Mouse (Mus musculus): Measurements from ENCODE around the gene Fbxl5. TPM values are rescaled to one million over a fixed set of nuclear protein-coding genes. Genes with fewer than 3 reads are reported as not detected.

Gene Fbxl5
- polyA plus RNA-seq, 1 experiment from 2014 or later, result 58.7 TPM

- peak overlapping the region; percentile 25; the same call in 1 of the 2 replicates for H3K4me3 ChIP-seq (replicated peaks; ENCODE audit: low read length)
- WGBS, result 77% methylated on average over 5 of the region's 5 CpGs
- H3K9ac ChIP-seq (ENCODE audit: low read length), result peak overlapping the region; percentile 38; the same call in 1 of the 2 replicates
Measured at GRCm38 (mm10) chr5:43842011-43842285, 20.5 kb upstream of the Fbxl5 start.

GRCm38 (mm10) chr5:43841144-43842010, 19.9 kb upstream of the Fbxl5 start:
- peak; percentile 44; the same call in 1 of the 2 replicates for ATAC-seq (ENCODE audit: insufficient read depth, low FRiP score)
- Histone ChIP-seq H3K4me1 (ENCODE audit: control insufficient read depth, insufficient read depth, low read length) (peaks cover 9% of the 10 kb centered on the region; the same call in 1 of the 2 replicates), H3K36me3 (ENCODE audit: control insufficient read depth, insufficient read depth, low read length) (no peaks in the 10 kb centered on the region), H3K9me3 (replicated peaks; ENCODE audit: control insufficient read depth, low read length) (peaks cover 2% of the 10 kb centered on the region; the same call in 1 of the 2 replicates), H3K4me2 (ENCODE audit: low read depth, low read length) (peak overlapping the region; percentile 40), H3K4me3 (replicated peaks; ENCODE audit: low read length) (peak overlapping the region; percentile 25), H3K9ac (ENCODE audit: low read length) (peak overlapping the region; percentile 38; the same call in 1 of the 2 replicates), H3K27ac (ENCODE audit: low read length) (no peak overlapping the region), H3K27me3 (ENCODE audit: control insufficient read depth, insufficient read depth, low read length) (no peaks in the 10 kb centered on the region)
- 38% methylated on average over 11 of the region's 11 CpGs for WGBS

More at GRCm38 (mm10) chr5:43842011-43842285, 20.5 kb upstream of the Fbxl5 start:
- no peak for ATAC-seq (ENCODE audit: insufficient read depth, low FRiP score)
- Histone ChIP-seq H3K4me1 (ENCODE audit: control insufficient read depth, insufficient read depth, low read length) (peaks cover 9% of the 10 kb centered on the region; the same call in 1 of the 2 replicates), H3K27me3 (ENCODE audit: control insufficient read depth, insufficient read depth, low read length) (no peaks in the 10 kb centered on the region), H3K36me3 (ENCODE audit: control insufficient read depth, insufficient read depth, low read length) (no peaks in the 10 kb centered on the region), H3K27ac (ENCODE audit: low read length) (no peak overlapping the region), H3K9me3 (replicated peaks; ENCODE audit: control insufficient read depth, low read length) (peaks cover 2% of the 10 kb centered on the region; the same call in 1 of the 2 replicates), H3K4me2 (ENCODE audit: low read depth, low read length) (peak overlapping the region; percentile 40)

DNA sequence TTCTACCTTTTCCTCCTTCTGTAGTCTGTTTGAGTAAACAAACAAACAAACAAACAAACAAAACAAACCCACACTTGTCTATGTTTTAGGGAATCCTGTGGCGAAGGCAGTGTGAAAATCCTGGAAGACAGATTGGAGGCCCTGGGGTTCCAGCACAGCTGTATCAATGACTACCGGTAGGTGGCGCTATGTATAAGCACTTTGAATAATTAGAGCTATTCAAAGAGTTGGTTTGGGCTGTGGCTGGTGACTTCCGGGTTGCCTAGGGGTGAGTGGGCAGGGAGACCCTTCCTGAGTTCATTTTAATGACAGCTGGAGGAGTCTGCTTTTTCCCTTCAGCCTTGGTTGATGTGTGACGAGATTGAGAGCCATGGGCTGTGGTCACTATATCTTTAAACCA, 15.9 kb upstream of the Fbxl5 start:
- Histone ChIP-seq H3K9ac (ENCODE audit: low read length) (no peak overlapping the region), H3K4me2 (ENCODE audit: low read depth, low read length) (no peak overlapping the region)
- 56% methylated on average over 5 of the region's 5 CpGs for WGBS

DNA sequence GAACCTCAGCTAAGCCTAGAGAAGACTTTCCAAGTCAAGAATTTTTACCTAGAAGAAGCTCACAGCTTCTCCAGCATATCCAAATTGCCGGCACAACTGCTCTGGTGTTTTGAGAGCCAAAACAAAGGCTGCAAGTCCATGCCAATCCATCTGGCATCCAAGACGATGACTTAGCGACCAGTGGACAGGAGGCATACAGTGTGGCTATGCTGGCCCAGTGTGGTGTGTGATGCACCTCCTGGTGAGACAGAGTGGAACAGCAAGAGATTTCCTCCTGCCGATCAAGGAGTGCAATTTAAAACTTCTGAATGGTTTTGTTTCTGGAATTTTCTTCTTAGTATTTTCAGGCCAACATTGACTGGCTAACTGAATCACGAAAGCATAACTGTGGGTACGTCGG, 15.2 kb upstream of the Fbxl5 start:
- no peak overlapping the region for H3K27ac ChIP-seq (ENCODE audit: low read length)
- H3K36me3 ChIP-seq (ENCODE audit: control insufficient read depth, insufficient read depth, low read length), result no peaks in the 10 kb centered on the region
- H3K4me1 ChIP-seq (ENCODE audit: control insufficient read depth, insufficient read depth, low read length), result peaks cover under 1% of the 10 kb centered on the region; the same call in 1 of the 2 replicates
- WGBS, result 92% methylated on average over 7 of the region's 7 CpGs
- no peaks in the 10 kb centered on the region for H3K27me3 ChIP-seq (ENCODE audit: control insufficient read depth, insufficient read depth, low read length)
- no peak overlapping the region for H3K4me2 ChIP-seq (ENCODE audit: low read depth, low read length)
- H3K4me3 ChIP-seq (replicated peaks; ENCODE audit: low read length), result no peak overlapping the region
- no peak for ATAC-seq (ENCODE audit: insufficient read depth, low FRiP score)
- no peaks in the 10 kb centered on the region for H3K9me3 ChIP-seq (replicated peaks; ENCODE audit: control insufficient read depth, low read length)
- no peak overlapping the region for H3K9ac ChIP-seq (ENCODE audit: low read length)

More for the DNA sequence above, 15.9 kb upstream of the Fbxl5 start:
- Histone ChIP-seq H3K4me3 (replicated peaks; ENCODE audit: low read length) (no peak overlapping the region), H3K9me3 (replicated peaks; ENCODE audit: control insufficient read depth, low read length) (no peaks in the 10 kb centered on the region), H3K36me3 (ENCODE audit: control insufficient read depth, insufficient read depth, low read length) (no peaks in the 10 kb centered on the region), H3K27me3 (ENCODE audit: control insufficient read depth, insufficient read depth, low read length) (no peaks in the 10 kb centered on the region), H3K4me1 (ENCODE audit: control insufficient read depth, insufficient read depth, low read length) (peaks cover 6% of the 10 kb centered on the region; the same call in 1 of the 2 replicates), H3K27ac (ENCODE audit: low read length) (no peak overlapping the region)
- no peak for ATAC-seq (ENCODE audit: insufficient read depth, low FRiP score)

GRCm38 (mm10) chr5:43827366-43827765, 5.9 kb upstream of the Fbxl5 start:
- Histone ChIP-seq H3K9me3 (replicated peaks; ENCODE audit: control insufficient read depth, low read length) (no peaks in the 10 kb centered on the region), H3K36me3 (ENCODE audit: control insufficient read depth, insufficient read depth, low read length) (no peaks in the 10 kb centered on the region), H3K27ac (ENCODE audit: low read length) (no peak overlapping the region), H3K4me2 (ENCODE audit: low read depth, low read length) (no peak overlapping the region), H3K4me1 (ENCODE audit: control insufficient read depth, insufficient read depth, low read length) (no peaks in the 10 kb centered on the region), H3K27me3 (ENCODE audit: control insufficient read depth, insufficient read depth, low read length) (no peaks in the 10 kb centered on the region), H3K4me3 (replicated peaks; ENCODE audit: low read length) (no peak overlapping the region), H3K9ac (ENCODE audit: low read length) (no peak overlapping the region)
- WGBS, result 53% methylated on average over 9 of the region's 9 CpGs
- ATAC-seq (ENCODE audit: insufficient read depth, low FRiP score), result no peak

GRCm38 (mm10) chr5:43826883-43827282, 5.4 kb upstream of the Fbxl5 start:
- no peak overlapping the region for H3K27ac ChIP-seq (ENCODE audit: low read length)
- WGBS, result 79% methylated on average over 2 of the region's 2 CpGs
- no peak overlapping the region for H3K4me2 ChIP-seq (ENCODE audit: low read depth, low read length)
- H3K9me3 ChIP-seq (replicated peaks; ENCODE audit: control insufficient read depth, low read length), result no peaks in the 10 kb centered on the region
- no peak for ATAC-seq (ENCODE audit: insufficient read depth, low FRiP score)
- H3K27me3 ChIP-seq (ENCODE audit: control insufficient read depth, insufficient read depth, low read length), result no peaks in the 10 kb centered on the region
- no peaks in the 10 kb centered on the region for H3K4me1 ChIP-seq (ENCODE audit: control insufficient read depth, insufficient read depth, low read length)
- H3K9ac ChIP-seq (ENCODE audit: low read length), result no peak overlapping the region
- no peak overlapping the region for H3K4me3 ChIP-seq (replicated peaks; ENCODE audit: low read length)
- no peaks in the 10 kb centered on the region for H3K36me3 ChIP-seq (ENCODE audit: control insufficient read depth, insufficient read depth, low read length)

DNA sequence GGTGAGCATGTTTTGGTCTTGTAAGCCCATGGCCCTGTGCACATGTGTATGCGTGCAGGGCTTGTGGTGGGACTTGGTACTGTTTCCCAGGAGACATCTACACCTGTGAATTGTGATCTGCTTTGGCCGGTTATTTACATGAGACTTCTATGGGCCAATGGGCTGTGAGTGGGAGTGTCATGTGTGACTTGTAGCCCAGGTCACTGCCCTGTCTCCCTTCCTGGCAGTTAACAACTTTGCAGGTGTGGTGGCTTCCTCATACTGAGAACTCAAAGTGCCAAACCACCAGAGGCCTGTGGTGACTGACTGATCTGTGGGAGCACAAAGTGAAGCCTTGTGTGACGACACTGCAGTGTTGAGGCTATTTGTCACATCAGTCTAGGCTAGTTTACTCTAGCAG, 3.1 kb upstream of the Fbxl5 start:
- Histone ChIP-seq H3K27ac (ENCODE audit: low read length) (no peak overlapping the region), H3K27me3 (ENCODE audit: control insufficient read depth, insufficient read depth, low read length) (no peaks in the 10 kb centered on the region), H3K4me2 (ENCODE audit: low read depth, low read length) (no peak overlapping the region), H3K9me3 (replicated peaks; ENCODE audit: control insufficient read depth, low read length) (no peaks in the 10 kb centered on the region), H3K9ac (ENCODE audit: low read length) (no peak overlapping the region), H3K36me3 (ENCODE audit: control insufficient read depth, insufficient read depth, low read length) (no peaks in the 10 kb centered on the region), H3K4me3 (replicated peaks; ENCODE audit: low read length) (no peak overlapping the region), H3K4me1 (ENCODE audit: control insufficient read depth, insufficient read depth, low read length) (no peaks in the 10 kb centered on the region)
- 76% methylated on average over 3 of the region's 3 CpGs for WGBS
- no peak for ATAC-seq (ENCODE audit: insufficient read depth, low FRiP score)

GRCm38 (mm10) chr5:43822824-43823223, 1.4 kb upstream of the Fbxl5 start:
- WGBS, result 61% methylated on average over 3 of the region's 3 CpGs
- Histone ChIP-seq H3K4me2 (ENCODE audit: low read depth, low read length) (no peak overlapping the region), H3K27ac (ENCODE audit: low read length) (no peak overlapping the region), H3K36me3 (ENCODE audit: control insufficient read depth, insufficient read depth, low read length) (no peaks in the 10 kb centered on the region), H3K9ac (ENCODE audit: low read length) (no peak overlapping the region), H3K4me1 (ENCODE audit: control insufficient read depth, insufficient read depth, low read length) (no peaks in the 10 kb centered on the region; the same call in 1 of the 2 replicates), H3K9me3 (replicated peaks; ENCODE audit: control insufficient read depth, low read length) (no peaks in the 10 kb centered on the region), H3K4me3 (replicated peaks; ENCODE audit: low read length) (no peak overlapping the region), H3K27me3 (ENCODE audit: control insufficient read depth, insufficient read depth, low read length) (no peaks in the 10 kb centered on the region)
- no peak for ATAC-seq (ENCODE audit: insufficient read depth, low FRiP score)

GRCm38 (mm10) chr5:43822199-43822598, 761 bp upstream of the Fbxl5 start:
- H3K27ac ChIP-seq (ENCODE audit: low read length), result no peak overlapping the region
- no peaks in the 10 kb centered on the region for H3K36me3 ChIP-seq (ENCODE audit: control insufficient read depth, insufficient read depth, low read length)
- H3K9me3 ChIP-seq (replicated peaks; ENCODE audit: control insufficient read depth, low read length), result no peaks in the 10 kb centered on the region
- ATAC-seq (ENCODE audit: insufficient read depth, low FRiP score), result no peak
- no peaks in the 10 kb centered on the region for H3K27me3 ChIP-seq (ENCODE audit: control insufficient read depth, insufficient read depth, low read length)
- WGBS, result 92% methylated on average over 8 of the region's 8 CpGs
- no peak overlapping the region for H3K9ac ChIP-seq (ENCODE audit: low read length)
- no peak overlapping the region for H3K4me3 ChIP-seq (replicated peaks; ENCODE audit: low read length)
- H3K4me1 ChIP-seq (ENCODE audit: control insufficient read depth, insufficient read depth, low read length), result no peaks in the 10 kb centered on the region; the same call in 1 of the 2 replicates
- no peak overlapping the region for H3K4me2 ChIP-seq (ENCODE audit: low read depth, low read length)
